Mouse (Mus musculus) midbrain, embryonic 16.5 days (tissue): ENCODE measurements around the gene Sema6d. TPM values are rescaled to one million over a fixed set of nuclear protein-coding genes. Genes with fewer than 3 reads are reported as not detected.

Source experiments
- ATAC-seq: fragments of 200-750 bp; cut with Nextera tagmentation; 2 replicates; pipeline ENCODE4 v1.8.0; 2017; ENCODE audit warnings: moderate TSS enrichment
- H3K27ac ChIP-seq: fragments of 300-500 bp; sonication (generic); 2 replicates; pipeline ENCODE4 v1.5.1; 2014; ENCODE audit warnings: mild to moderate bottlenecking, low read length, mixed read lengths
- H3K27me3 ChIP-seq: fragments of 300-500 bp; sonication (generic); 2 replicates; pipeline ENCODE4 v1.6.1; 2014; ENCODE audit warnings: low read depth, low read length, mixed read lengths; ENCODE audit not compliant: control insufficient read depth, insufficient read depth
- H3K36me3 ChIP-seq: fragments of 300-500 bp; sonication (generic); 2 replicates; pipeline ENCODE4 v1.6.1; 2014; ENCODE audit warnings: mild to moderate bottlenecking, low read length, moderate library complexity, mixed read lengths; ENCODE audit not compliant: control insufficient read depth, insufficient read depth
- H3K4me1 ChIP-seq: fragments of 300-500 bp; sonication (generic); 2 replicates; pipeline ENCODE4 v1.6.1; 2014; ENCODE audit warnings: mild to moderate bottlenecking, low read length, mixed read lengths; ENCODE audit not compliant: control insufficient read depth, insufficient read depth
- H3K4me2 ChIP-seq: fragments of 300-500 bp; sonication (generic); 2 replicates; pipeline ENCODE4 v1.6.1; 2014; ENCODE audit warnings: mild to moderate bottlenecking, low read length, mixed read lengths
- H3K4me3 ChIP-seq: fragments of 300-500 bp; sonication (generic); 2 replicates; pipeline ENCODE4 v1.5.1; 2014; ENCODE audit warnings: low read depth, mild to moderate bottlenecking, low read length, moderate library complexity, mixed read lengths
- H3K9ac ChIP-seq: fragments of 300-500 bp; sonication (generic); 2 replicates; pipeline ENCODE4 v1.6.1; 2014; ENCODE audit warnings: low read depth, low read length, mixed read lengths
- H3K9me3 ChIP-seq: fragments of 300-500 bp; sonication (generic); replicated peaks from 2 replicates; pipeline ENCODE4 v1.6.1; 2014; ENCODE audit warnings: mild to moderate bottlenecking, low read length, mixed read lengths; ENCODE audit not compliant: control insufficient read depth, poor library complexity, severe bottlenecking
- WGBS: fragments of 180-500 bp; shearing (Covaris S2); extraction: QIAGEN DNeasy Blood & Tissue Kit; methylation state at CpG from one replicate; pipeline ENCODE4 v1.1.7; 2014; 5-methylcytosine and 5-hydroxymethylcytosine counted together
- polyA plus RNA-seq: library from polyadenylated mRNA; unstranded; fragments of >200 nt; fragmentation: Nextera tagmentation; extraction: Ambion mirVana; gene quantifications from 2 replicates; pipeline ENCODE4 v1.2.1, GENCODE M21; 2015

The Sema6d gene
- polyA plus RNA-seq, 1 experiment from 2014 or later = 31.8 TPM

- WGBS = 68% methylated on average over 11 of the region's 11 CpGs
- Histone ChIP-seq H3K27me3 (no peaks in the 10 kb centered on the region), H3K4me1 (no peaks in the 10 kb centered on the region), H3K4me2 (no peak overlapping the region), H3K4me3 (no peak overlapping the region), H3K9ac (no peak overlapping the region), H3K36me3 (peaks cover 8% of the 10 kb centered on the region; the same call in 1 of the 2 replicates), H3K9me3 (no peaks in the 10 kb centered on the region), H3K27ac (no peak overlapping the region)
- no peak for ATAC-seq
Measured at GRCm38 (mm10) chr2:124657358-124657757, 567.6 kb downstream of the Sema6d start.

GRCm38 (mm10) chr2:124658374-124658773, 568.6 kb downstream of the Sema6d start:
- Histone ChIP-seq H3K4me1 (no peaks in the 10 kb centered on the region), H3K27ac (no peak overlapping the region), H3K4me2 (no peak overlapping the region), H3K9me3 (no peaks in the 10 kb centered on the region), H3K27me3 (no peaks in the 10 kb centered on the region), H3K4me3 (no peak overlapping the region), H3K9ac (no peak overlapping the region), H3K36me3 (peaks cover 8% of the 10 kb centered on the region; the same call in 1 of the 2 replicates)
- ATAC-seq = no peak
- 92% methylated on average over 14 of the region's 14 CpGs for WGBS

- H3K27ac ChIP-seq = no peak overlapping the region
- H3K4me2 ChIP-seq = no peak overlapping the region
- WGBS = 96% methylated on average over 13 of the region's 13 CpGs
- H3K36me3 ChIP-seq = peaks cover 15% of the 10 kb centered on the region
- ATAC-seq = no peak
- no peak overlapping the region for H3K9ac ChIP-seq
- no peak overlapping the region for H3K4me3 ChIP-seq
- no peaks in the 10 kb centered on the region for H3K27me3 ChIP-seq
- no peaks in the 10 kb centered on the region for H3K9me3 ChIP-seq
- H3K4me1 ChIP-seq = no peaks in the 10 kb centered on the region
Measured at GRCm38 (mm10) chr2:124659601-124660000, 569.8 kb downstream of the Sema6d start.

GRCm38 (mm10) chr2:124660686-124661085, 570.9 kb downstream of the Sema6d start:
- Histone ChIP-seq H3K4me2 (no peak overlapping the region), H3K9me3 (no peaks in the 10 kb centered on the region), H3K27ac (no peak overlapping the region), H3K9ac (no peak overlapping the region), H3K4me3 (no peak overlapping the region), H3K27me3 (no peaks in the 10 kb centered on the region), H3K4me1 (no peaks in the 10 kb centered on the region), H3K36me3 (peaks cover 20% of the 10 kb centered on the region)
- WGBS = 87% methylated on average over 5 of the region's 5 CpGs
- no peak for ATAC-seq

- no peak for ATAC-seq
- H3K27me3 ChIP-seq = no peaks in the 10 kb centered on the region
- no peak overlapping the region for H3K4me3 ChIP-seq
- no peak overlapping the region for H3K9ac ChIP-seq
- no peaks in the 10 kb centered on the region for H3K4me1 ChIP-seq
- no peaks in the 10 kb centered on the region for H3K9me3 ChIP-seq
- WGBS = 97% methylated on average over 9 of the region's 9 CpGs
- H3K4me2 ChIP-seq = no peak overlapping the region
- H3K27ac ChIP-seq = no peak overlapping the region
- peaks cover 20% of the 10 kb centered on the region for H3K36me3 ChIP-seq
Measured at GRCm38 (mm10) chr2:124661316-124661715, 571.5 kb downstream of the Sema6d start.

GRCm38 (mm10) chr2:124662257-124662656, 572.5 kb downstream of the Sema6d start:
- H3K27me3 ChIP-seq = no peaks in the 10 kb centered on the region
- no peak overlapping the region for H3K4me3 ChIP-seq
- no peak overlapping the region for H3K4me2 ChIP-seq
- H3K9me3 ChIP-seq = no peaks in the 10 kb centered on the region
- H3K36me3 ChIP-seq = peaks cover 20% of the 10 kb centered on the region
- no peak overlapping the region for H3K27ac ChIP-seq
- H3K9ac ChIP-seq = no peak overlapping the region
- no peak for ATAC-seq
- 66% methylated on average over 5 of the region's 5 CpGs for WGBS
- no peaks in the 10 kb centered on the region for H3K4me1 ChIP-seq

- H3K27me3 ChIP-seq = no peaks in the 10 kb centered on the region
- H3K9ac ChIP-seq = no peak overlapping the region
- ATAC-seq = no peak
- no peak overlapping the region for H3K27ac ChIP-seq
- WGBS = 96% methylated on average over 16 of the region's 16 CpGs
- peaks cover 20% of the 10 kb centered on the region for H3K36me3 ChIP-seq
- H3K4me3 ChIP-seq = no peak overlapping the region
- H3K9me3 ChIP-seq = no peaks in the 10 kb centered on the region
- H3K4me1 ChIP-seq = no peaks in the 10 kb centered on the region
- no peak overlapping the region for H3K4me2 ChIP-seq
Measured at GRCm38 (mm10) chr2:124664191-124664590, 574.4 kb downstream of the Sema6d start.

GRCm38 (mm10) chr2:124668431-124668830, 578.7 kb downstream of the Sema6d start:
- Histone ChIP-seq H3K9ac (no peak overlapping the region), H3K27me3 (no peaks in the 10 kb centered on the region), H3K4me3 (no peak overlapping the region), H3K27ac (no peak overlapping the region), H3K36me3 (peaks cover 13% of the 10 kb centered on the region), H3K4me1 (no peaks in the 10 kb centered on the region), H3K9me3 (no peaks in the 10 kb centered on the region), H3K4me2 (no peak overlapping the region)
- WGBS = 100% methylated on average over 1 of the region's 1 CpGs
- no peak for ATAC-seq

- Histone ChIP-seq H3K27me3 (no peaks in the 10 kb centered on the region), H3K36me3 (no peaks in the 10 kb centered on the region), H3K27ac (no peak overlapping the region), H3K9ac (no peak overlapping the region), H3K4me1 (no peaks in the 10 kb centered on the region), H3K4me2 (no peak overlapping the region), H3K4me3 (no peak overlapping the region), H3K9me3 (no peaks in the 10 kb centered on the region)
- no peak for ATAC-seq
Measured at GRCm38 (mm10) chr2:124673117-124673516, 583.3 kb downstream of the Sema6d start.
